Mouse (Mus musculus) intestine, embryonic 16.5 days (tissue): ENCODE data around the gene Cdhr4. TPM values are rescaled to one million over a fixed set of nuclear protein-coding genes. Genes with fewer than 3 reads are reported as not detected.

Source experiments
- ATAC-seq: fragments of 200-750 bp; cut with Nextera tagmentation; 2 replicates; pipeline ENCODE4 v1.8.0; 2017; ENCODE audit warnings: moderate TSS enrichment, moderate library complexity
- H3K27ac ChIP-seq: fragments of 300-500 bp; sonication (generic); 2 replicates; pipeline ENCODE4 v1.5.1; 2014; ENCODE audit warnings: mild to moderate bottlenecking, low read length
- H3K27me3 ChIP-seq: fragments of 300-500 bp; sonication (generic); replicated peaks from 2 replicates; pipeline ENCODE4 v1.6.1; 2014; ENCODE audit warnings: low read length, control low read depth, mixed read lengths; ENCODE audit not compliant: control insufficient read depth, insufficient read depth
- H3K36me3 ChIP-seq: fragments of 300-500 bp; sonication (generic); 2 replicates; pipeline ENCODE4 v1.6.1; 2014; ENCODE audit warnings: low read length, control low read depth; ENCODE audit not compliant: control insufficient read depth, insufficient read depth
- H3K4me1 ChIP-seq: fragments of 300-500 bp; sonication (generic); 2 replicates; pipeline ENCODE4 v1.6.1; 2014; ENCODE audit warnings: low read length, control low read depth, mixed read lengths; ENCODE audit not compliant: control insufficient read depth, insufficient read depth
- H3K4me2 ChIP-seq: fragments of 300-500 bp; sonication (generic); 2 replicates; pipeline ENCODE4 v1.6.1; 2014; ENCODE audit warnings: low read depth, low read length, control low read depth
- H3K4me3 ChIP-seq: fragments of 300-500 bp; sonication (generic); 2 replicates; pipeline ENCODE4 v1.5.1; 2014; ENCODE audit warnings: mild to moderate bottlenecking, low read length
- H3K9ac ChIP-seq: fragments of 300-500 bp; sonication (generic); 2 replicates; pipeline ENCODE4 v1.6.1; 2014; ENCODE audit warnings: low read depth, low read length
- H3K9me3 ChIP-seq: fragments of 300-500 bp; sonication (generic); 2 replicates; pipeline ENCODE4 v1.6.1; 2016; ENCODE audit warnings: low read length, control low read depth; ENCODE audit not compliant: control insufficient read depth
- WGBS: fragments of 180-500 bp; shearing (Covaris S2); extraction: QIAGEN DNeasy Blood & Tissue Kit; methylation state at CpG from one replicate; pipeline ENCODE4 v1.1.7; 2014; 5-methylcytosine and 5-hydroxymethylcytosine counted together
- polyA plus RNA-seq: library from polyadenylated mRNA; unstranded; fragments of >200 nt; fragmentation: Nextera tagmentation; extraction: Ambion mirVana; gene quantifications from 2 replicates; pipeline ENCODE4 v1.2.1, GENCODE M21; 2015

Gene Cdhr4
- polyA plus RNA-seq, 1 experiment from 2014 or later = 9.6 TPM

DNA sequence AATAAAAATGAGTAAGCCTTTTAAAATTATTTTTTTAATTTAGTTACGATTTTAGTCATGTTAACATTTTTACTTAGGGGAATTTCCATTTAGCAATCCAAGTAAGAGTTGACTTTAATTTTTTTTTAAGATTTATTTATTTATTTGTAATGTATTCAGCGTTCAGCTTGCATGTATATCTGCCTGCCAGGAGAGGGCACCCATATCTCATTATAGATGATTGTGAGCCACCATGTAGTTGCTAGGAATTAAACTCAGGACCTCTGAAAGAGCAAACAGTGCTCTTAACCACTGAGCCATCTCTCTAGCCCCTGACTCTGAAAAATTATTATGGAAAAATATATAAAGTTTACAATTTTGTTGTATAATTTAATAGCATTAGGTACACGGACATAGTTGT is 34.3 kb downstream of the Cdhr4 start:
- H3K36me3 ChIP-seq = peaks cover 12% of the 10 kb centered on the region
- WGBS = 88% methylated on average over 3 of the region's 3 CpGs
- H3K27ac ChIP-seq = no peak overlapping the region
- no peak for ATAC-seq
- H3K27me3 ChIP-seq = no peaks in the 10 kb centered on the region
- H3K9ac ChIP-seq = no peak overlapping the region
- H3K4me1 ChIP-seq = no peaks in the 10 kb centered on the region
- no peak overlapping the region for H3K4me2 ChIP-seq
- H3K4me3 ChIP-seq = no peak overlapping the region
- H3K9me3 ChIP-seq = no peaks in the 10 kb centered on the region

GRCm38 (mm10) chr9:108027867-108028266 is 35.6 kb downstream of the Cdhr4 start:
- Histone ChIP-seq H3K4me3 (no peak overlapping the region), H3K27me3 (no peaks in the 10 kb centered on the region), H3K9me3 (no peaks in the 10 kb centered on the region), H3K36me3 (peaks cover 12% of the 10 kb centered on the region), H3K27ac (no peak overlapping the region), H3K4me2 (no peak overlapping the region), H3K4me1 (no peaks in the 10 kb centered on the region), H3K9ac (no peak overlapping the region)
- ATAC-seq = no peak
- WGBS = 96% methylated on average over 3 of the region's 3 CpGs

- Histone ChIP-seq H3K9ac (no peak overlapping the region), H3K27me3 (no peaks in the 10 kb centered on the region), H3K36me3 (peaks cover 10% of the 10 kb centered on the region), H3K4me2 (no peak overlapping the region), H3K4me1 (no peaks in the 10 kb centered on the region), H3K4me3 (no peak overlapping the region), H3K27ac (no peak overlapping the region), H3K9me3 (no peaks in the 10 kb centered on the region)
- ATAC-seq = no peak
- 91% methylated on average over 5 of the region's 5 CpGs for WGBS
Observed at GRCm38 (mm10) chr9:108032126-108032525, 39.8 kb downstream of the Cdhr4 start.

- peak; percentile 76 for ATAC-seq
- no peak overlapping the region for H3K27ac ChIP-seq
- H3K9me3 ChIP-seq = no peaks in the 10 kb centered on the region
- no peak overlapping the region for H3K9ac ChIP-seq
- H3K27me3 ChIP-seq = no peaks in the 10 kb centered on the region
- no peaks in the 10 kb centered on the region for H3K4me1 ChIP-seq
- H3K36me3 ChIP-seq = peaks cover 3% of the 10 kb centered on the region; the same call in 1 of the 2 replicates
- H3K4me2 ChIP-seq = no peak overlapping the region
- 96% methylated on average over 2 of the region's 2 CpGs for WGBS
- no peak overlapping the region for H3K4me3 ChIP-seq
Observed at GRCm38 (mm10) chr9:108035331-108036156, 43.2 kb downstream of the Cdhr4 start.

DNA sequence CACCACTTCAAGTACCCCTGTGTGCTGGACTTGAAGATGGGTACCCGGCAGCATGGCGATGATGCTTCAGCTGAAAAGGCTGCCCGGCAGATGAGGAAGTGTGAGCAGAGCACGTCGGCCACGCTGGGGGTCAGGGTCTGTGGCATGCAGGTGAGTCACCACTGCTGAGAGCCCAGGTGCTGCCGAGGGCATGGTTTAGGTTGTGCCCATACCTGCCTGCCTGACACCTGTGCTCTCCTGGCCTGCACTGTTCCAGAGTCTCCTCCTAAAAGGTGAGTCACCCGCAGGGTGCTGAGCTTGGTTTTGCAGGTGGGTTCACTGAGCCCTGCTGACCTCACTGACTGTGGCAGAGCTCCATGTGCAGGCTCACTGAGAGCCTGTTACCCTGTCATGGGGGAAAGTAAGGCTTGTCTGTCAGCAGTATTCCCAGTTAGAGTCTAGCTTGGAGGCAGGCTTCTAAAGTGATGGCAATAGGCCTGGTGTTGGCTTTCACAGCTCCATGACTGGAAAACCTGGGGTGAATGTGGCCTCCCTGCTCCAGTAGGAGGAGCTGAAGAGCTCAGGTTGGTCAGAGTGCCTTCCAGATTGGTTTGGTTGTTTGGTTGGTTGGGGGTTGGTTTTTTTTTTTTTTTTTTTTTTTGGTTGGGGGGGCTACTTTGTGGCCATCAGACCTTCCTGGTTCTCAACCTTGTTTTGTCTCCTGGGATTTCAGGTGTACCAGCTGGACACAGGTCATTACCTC is 52.6 kb downstream of the Cdhr4 start:
- no peak for ATAC-seq
- Histone ChIP-seq H3K27ac (no peak overlapping the region), H3K36me3 (0 out of 2 replicates have a peak, but pooled peaks cover 9% of the 10 kb centered on the region), H3K9ac (no peak overlapping the region), H3K4me3 (no peak overlapping the region), H3K27me3 (no peaks in the 10 kb centered on the region), H3K4me2 (no peak overlapping the region), H3K4me1 (peaks cover 17% of the 10 kb centered on the region), H3K9me3 (no peaks in the 10 kb centered on the region)
- 98% methylated on average over 8 of the region's 8 CpGs for WGBS

- H3K4me2 ChIP-seq = no peak overlapping the region
- no peak overlapping the region for H3K27ac ChIP-seq
- ATAC-seq = no peak
- H3K9ac ChIP-seq = no peak overlapping the region
- H3K27me3 ChIP-seq = no peaks in the 10 kb centered on the region
- peaks cover 25% of the 10 kb centered on the region for H3K4me1 ChIP-seq
- no peaks in the 10 kb centered on the region for H3K9me3 ChIP-seq
- peaks cover 16% of the 10 kb centered on the region; the same call in 1 of the 2 replicates for H3K36me3 ChIP-seq
- 95% methylated on average over 4 of the region's 4 CpGs for WGBS
- H3K4me3 ChIP-seq = no peak overlapping the region
Observed at GRCm38 (mm10) chr9:108046582-108046981, 54.3 kb downstream of the Cdhr4 start.

- 44% methylated on average over 17 of the region's 17 CpGs for WGBS
Observed at GRCm38 (mm10) chr9:108047601-108048565, 55.6 kb downstream of the Cdhr4 start.

DNA sequence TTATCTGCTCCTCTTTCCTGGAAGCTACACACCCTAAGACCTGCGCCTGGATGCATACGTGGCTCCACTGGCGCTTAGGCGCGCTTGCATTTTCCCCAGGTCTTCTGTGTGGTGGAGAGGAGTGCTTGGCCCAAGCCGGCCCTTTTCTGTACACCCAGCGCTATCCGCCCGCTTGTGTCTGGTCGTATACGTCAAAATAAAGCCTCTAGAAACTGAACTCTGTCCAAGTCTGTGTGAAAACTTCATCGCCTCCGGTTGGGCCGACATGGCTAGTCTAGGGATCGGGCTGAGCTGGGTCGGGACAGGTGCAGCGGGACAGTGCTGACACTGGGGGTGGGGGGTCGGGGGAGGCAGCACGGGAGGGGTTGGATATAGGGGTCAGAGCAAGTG is 56.3 kb downstream of the Cdhr4 start:
- WGBS = 1% methylated on average over 19 of the region's 19 CpGs
- Histone ChIP-seq H3K27me3 (no peaks in the 10 kb centered on the region), H3K9ac (peak overlapping the region; percentile 67), H3K27ac (peak overlapping the region; percentile 87), H3K4me1 (peaks cover 40% of the 10 kb centered on the region), H3K4me3 (peak overlapping the region; percentile 86), H3K4me2 (peak overlapping the region; percentile 84), H3K36me3 (peaks cover 20% of the 10 kb centered on the region; the same call in 1 of the 2 replicates), H3K9me3 (no peaks in the 10 kb centered on the region)
- peak; percentile 11 for ATAC-seq

More at GRCm38 (mm10) chr9:108047601-108048565, 55.6 kb downstream of the Cdhr4 start:
- no peaks in the 10 kb centered on the region for H3K27me3 ChIP-seq
- peaks cover 20% of the 10 kb centered on the region; the same call in 1 of the 2 replicates for H3K36me3 ChIP-seq
- ATAC-seq = no peak
- H3K4me1 ChIP-seq = peaks cover 34% of the 10 kb centered on the region
- H3K9me3 ChIP-seq = no peaks in the 10 kb centered on the region
- peak overlapping the region; percentile 87 for H3K27ac ChIP-seq
- H3K4me3 ChIP-seq = peak overlapping the region; percentile 86
- peak overlapping the region; percentile 67 for H3K9ac ChIP-seq
- H3K4me2 ChIP-seq = peak overlapping the region; percentile 84
